Mouse (Mus musculus) stomach, embryonic 15.5 days (tissue): Measurements from ENCODE around the gene Gm17693. TPM values are rescaled to one million over a fixed set of nuclear protein-coding genes. Genes with fewer than 3 reads are reported as not detected.
"Not testable (repeated sequence)": the region's sequence is repeated elsewhere in the genome, so short reads cannot be mapped to it uniquely, and the experiment has no call there.

Source experiments
- ATAC-seq: fragments of 200-750 bp; cut with Nextera tagmentation; 2 replicates; pipeline ENCODE4 v1.8.0; 2017; ENCODE audit warnings: low read depth, moderate number of reproducible peaks, moderate TSS enrichment; ENCODE audit not compliant: insufficient read depth, low FRiP score
- H3K27ac ChIP-seq: fragments of 300-500 bp; sonication (generic); 2 replicates; pipeline ENCODE4 v1.5.1; 2015; ENCODE audit warnings: mild to moderate bottlenecking, inconsistent platforms
- H3K27me3 ChIP-seq: fragments of 300-500 bp; sonication (generic); replicated peaks from 2 replicates; pipeline ENCODE4 v1.6.1; 2015; ENCODE audit warnings: inconsistent platforms
- H3K36me3 ChIP-seq: fragments of 300-500 bp; sonication (generic); 2 replicates; pipeline ENCODE4 v1.6.1; 2015; ENCODE audit warnings: inconsistent platforms
- H3K4me1 ChIP-seq: fragments of 300-500 bp; sonication (generic); 2 replicates; pipeline ENCODE4 v1.6.1; 2015; ENCODE audit warnings: inconsistent platforms
- H3K4me2 ChIP-seq: fragments of 300-500 bp; sonication (generic); 2 replicates; pipeline ENCODE4 v1.6.1; 2015; ENCODE audit warnings: mild to moderate bottlenecking, inconsistent platforms
- H3K4me3 ChIP-seq: fragments of 300-500 bp; sonication (generic); replicated peaks from 2 replicates; pipeline ENCODE4 v1.5.1; 2015; ENCODE audit warnings: inconsistent platforms
- H3K9ac ChIP-seq: fragments of 300-500 bp; sonication (generic); 2 replicates; pipeline ENCODE4 v1.6.1; 2015; ENCODE audit warnings: inconsistent platforms
- H3K9me3 ChIP-seq: fragments of 300-500 bp; sonication (generic); 2 replicates; pipeline ENCODE4 v1.6.1; 2016; ENCODE audit warnings: inconsistent platforms
- WGBS: fragments of 180-500 bp; shearing (Covaris S2); methylation state at CpG from one replicate; pipeline ENCODE4 v1.1.7; 2015; 5-methylcytosine and 5-hydroxymethylcytosine counted together
- polyA plus RNA-seq: library from polyadenylated mRNA; unstranded; fragments of >200 nt; fragmentation: Nextera tagmentation; extraction: Ambion mirVana; gene quantifications from 2 replicates; pipeline ENCODE4 v1.2.1, GENCODE M21; 2015

Gm17693 gene
- polyA plus RNA-seq: not detected in 2 replicates

GRCm38 (mm10) chrX:125705144-125705543 lies at the start of gene Gm17693:
Gm17693 (plus strand) TSS chrX:125705444.
- WGBS: no CpG with 5 or more reads among the region's 4 CpGs
- H3K36me3 ChIP-seq, H3K4me3 ChIP-seq, H3K27ac ChIP-seq, H3K9me3 ChIP-seq, H3K27me3 ChIP-seq, ATAC-seq, H3K4me1 ChIP-seq, H3K4me2 ChIP-seq, H3K9ac ChIP-seq: not testable (repeated sequence)
